Mouse (Mus musculus): ENCODE data around the gene Cxcl10.

GRCm38 (mm10) chr5:92366565-92366964 is 17.9 kb upstream of the Cxcl10 start:
- TF ChIP-seq CTCF (IDR thresholded peaks at IDR 0.05; ENCODE audit: low read depth, low read length) (no peak), POLR2A (IDR thresholded peaks at IDR 0.05; ENCODE audit: extremely low read depth, insufficient read depth, low read length) (no peak)
